Mouse (Mus musculus) heart, adult 2 months (tissue): ENCODE data around the gene Mab21l3.

Experiments
- CTCF ChIP-seq: fragments of 200-600 bp; IDR thresholded peaks from 2 replicates; pipeline ENCODE4 v1.8.1; 2022; ENCODE audit warnings: antibody characterized with exemption, mild to moderate bottlenecking, moderate library complexity
- POLR2A ChIP-seq: fragments of 200-500 bp; IDR thresholded peaks from 2 replicates; pipeline ENCODE4 v1.6.1; 2011; ENCODE audit warnings: mild to moderate bottlenecking, low read depth, low read length, control low read depth; ENCODE audit not compliant: insufficient read depth

DNA sequence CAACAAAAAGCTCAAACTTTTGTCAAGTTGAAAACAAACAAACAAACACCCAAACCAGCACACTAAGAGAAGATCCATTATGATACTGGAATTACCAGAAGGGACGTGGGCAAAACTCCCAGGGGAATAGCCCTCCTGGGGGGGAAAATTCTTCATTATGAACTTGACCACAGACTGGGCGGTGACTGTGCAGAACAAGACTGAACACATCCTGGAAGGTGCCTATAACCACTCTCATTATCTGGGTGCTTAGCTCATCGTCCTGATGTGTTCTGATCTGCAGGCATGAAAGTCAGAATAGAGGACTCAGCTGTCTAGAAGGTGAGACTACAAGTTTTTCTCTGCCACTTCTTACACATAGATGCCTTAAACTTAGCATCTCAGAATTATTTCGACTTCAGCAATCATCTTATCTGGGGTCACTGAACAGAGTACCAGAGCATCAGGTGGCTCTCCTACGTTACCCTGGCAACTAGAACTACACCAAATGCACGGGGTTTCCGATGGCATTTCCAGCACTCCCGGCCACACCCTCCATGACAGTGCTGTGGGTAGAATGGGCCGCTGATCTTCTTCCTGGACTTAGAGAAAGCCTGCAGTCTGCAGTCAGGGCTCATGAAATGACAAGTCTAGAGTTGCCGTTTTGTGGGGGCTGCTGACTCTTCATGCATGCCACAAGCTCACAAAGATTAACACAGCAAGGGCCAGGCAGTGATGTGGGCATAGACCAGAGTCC lies 18.7 kb downstream of the Mab21l3 start:
- TF ChIP-seq CTCF = no peak
- no peak for TF ChIP-seq POLR2A
